Mouse (Mus musculus): ENCODE measurements around the gene Ltf. TPM values are rescaled to one million over a fixed set of nuclear protein-coding genes. Genes with fewer than 3 reads are reported as not detected.

Gene Ltf
- polyA plus RNA-seq, 1 experiment = 0.53 TPM

GRCm38 (mm10) chr9:111058943-111059556 lies 40.0 kb downstream of the Ltf start:
- no peak for TF ChIP-seq CTCF (IDR thresholded peaks at IDR 0.05; ENCODE audit: borderline replicate concordance, extremely low read depth, insufficient read depth, insufficient read length)
- no peak for TF ChIP-seq POLR2A (IDR thresholded peaks at IDR 0.05; ENCODE audit: borderline replicate concordance, extremely low read depth, insufficient read depth, insufficient read length, poor library complexity, severe bottlenecking)
- DNase-seq (ENCODE audit: low read depth) = no peak

GRCm38 (mm10) chr9:111062840-111063239 lies 43.8 kb downstream of the Ltf start:
- no peak for TF ChIP-seq CTCF (IDR thresholded peaks at IDR 0.05; ENCODE audit: borderline replicate concordance, extremely low read depth, insufficient read depth, insufficient read length)
- no peak for TF ChIP-seq POLR2A (IDR thresholded peaks at IDR 0.05; ENCODE audit: borderline replicate concordance, extremely low read depth, insufficient read depth, insufficient read length, poor library complexity, severe bottlenecking)
- no peak for DNase-seq (ENCODE audit: low read depth)

- TF ChIP-seq CTCF (IDR thresholded peaks at IDR 0.05; ENCODE audit: borderline replicate concordance, extremely low read depth, insufficient read depth, insufficient read length) (no peak), POLR2A (IDR thresholded peaks at IDR 0.05; ENCODE audit: borderline replicate concordance, extremely low read depth, insufficient read depth, insufficient read length, poor library complexity, severe bottlenecking) (no peak)
- DNase-seq (ENCODE audit: low read depth) = no peak
Measured at GRCm38 (mm10) chr9:111067052-111067451, 48.0 kb downstream of the Ltf start.

DNA sequence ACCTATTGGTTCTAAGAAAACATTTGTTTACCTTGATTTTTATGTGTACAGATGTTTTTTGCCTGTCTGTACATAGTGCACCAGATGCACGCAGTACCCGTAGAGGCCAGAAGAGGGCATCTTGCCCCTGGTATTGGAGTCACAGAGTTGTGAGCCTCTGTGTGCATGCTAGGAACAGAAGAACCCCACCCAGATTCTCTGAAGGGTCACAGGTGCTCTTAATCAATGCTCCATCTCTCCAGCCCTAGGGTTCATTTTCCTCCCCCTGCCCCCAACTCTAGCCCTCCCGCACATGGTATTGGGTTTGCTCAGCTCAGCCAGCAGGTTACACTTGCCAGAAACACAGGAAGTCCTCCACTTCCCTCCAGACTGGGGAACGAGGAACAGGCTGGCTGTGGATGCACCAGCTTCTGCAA lies 51.5 kb downstream of the Ltf start:
- DNase-seq (ENCODE audit: low read depth) = peak; percentile 17
- TF ChIP-seq CTCF (IDR thresholded peaks at IDR 0.05; ENCODE audit: borderline replicate concordance, extremely low read depth, insufficient read depth, insufficient read length) (peak; percentile 58; the same call in 1 of the 2 replicates), POLR2A (IDR thresholded peaks at IDR 0.05; ENCODE audit: borderline replicate concordance, extremely low read depth, insufficient read depth, insufficient read length, poor library complexity, severe bottlenecking) (no peak)

DNA sequence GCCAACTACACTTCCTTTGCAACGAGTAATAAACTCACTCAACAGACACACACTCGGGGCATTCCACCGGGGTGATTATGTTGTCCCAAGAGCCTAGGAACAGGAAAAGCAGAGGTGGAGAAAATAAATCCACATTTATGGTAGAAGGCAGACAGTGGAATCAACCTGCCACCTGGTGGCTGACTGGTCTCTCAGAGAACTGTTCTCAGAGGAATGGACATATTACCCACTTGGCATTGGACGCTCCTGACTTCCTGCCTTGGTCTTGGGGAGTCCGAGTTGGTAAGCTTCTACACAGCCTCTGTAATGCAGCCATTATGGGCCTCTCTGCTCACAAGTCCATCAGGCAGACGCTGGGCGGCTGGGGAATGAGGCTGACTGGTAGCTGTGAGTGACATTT lies 53.1 kb downstream of the Ltf start:
- TF ChIP-seq CTCF (IDR thresholded peaks at IDR 0.05; ENCODE audit: borderline replicate concordance, extremely low read depth, insufficient read depth, insufficient read length) (peak; percentile 45; the same call in 1 of the 2 replicates), POLR2A (IDR thresholded peaks at IDR 0.05; ENCODE audit: borderline replicate concordance, extremely low read depth, insufficient read depth, insufficient read length, poor library complexity, severe bottlenecking) (no peak)
- peak; percentile 19 for DNase-seq (ENCODE audit: low read depth)

- DNase-seq (ENCODE audit: low read depth) = no peak
- no peak for TF ChIP-seq CTCF (IDR thresholded peaks at IDR 0.05; ENCODE audit: borderline replicate concordance, extremely low read depth, insufficient read depth, insufficient read length)
- TF ChIP-seq POLR2A (IDR thresholded peaks at IDR 0.05; ENCODE audit: borderline replicate concordance, extremely low read depth, insufficient read depth, insufficient read length, poor library complexity, severe bottlenecking) = no peak
Measured at GRCm38 (mm10) chr9:111072971-111073370, 53.9 kb downstream of the Ltf start.

GRCm38 (mm10) chr9:111077745-111078144 lies 58.7 kb downstream of the Ltf start:
- DNase-seq (ENCODE audit: low read depth) = no peak
- TF ChIP-seq CTCF (IDR thresholded peaks at IDR 0.05; ENCODE audit: borderline replicate concordance, extremely low read depth, insufficient read depth, insufficient read length) (peak; percentile 41; the same call in 1 of the 2 replicates), POLR2A (IDR thresholded peaks at IDR 0.05; ENCODE audit: borderline replicate concordance, extremely low read depth, insufficient read depth, insufficient read length, poor library complexity, severe bottlenecking) (no peak)

GRCm38 (mm10) chr9:111080801-111081200 lies 61.7 kb downstream of the Ltf start:
- TF ChIP-seq POLR2A (IDR thresholded peaks at IDR 0.05; ENCODE audit: borderline replicate concordance, extremely low read depth, insufficient read depth, insufficient read length, poor library complexity, severe bottlenecking) = no peak
- no peak for TF ChIP-seq CTCF (IDR thresholded peaks at IDR 0.05; ENCODE audit: borderline replicate concordance, extremely low read depth, insufficient read depth, insufficient read length)
- DNase-seq (ENCODE audit: low read depth) = no peak

DNA sequence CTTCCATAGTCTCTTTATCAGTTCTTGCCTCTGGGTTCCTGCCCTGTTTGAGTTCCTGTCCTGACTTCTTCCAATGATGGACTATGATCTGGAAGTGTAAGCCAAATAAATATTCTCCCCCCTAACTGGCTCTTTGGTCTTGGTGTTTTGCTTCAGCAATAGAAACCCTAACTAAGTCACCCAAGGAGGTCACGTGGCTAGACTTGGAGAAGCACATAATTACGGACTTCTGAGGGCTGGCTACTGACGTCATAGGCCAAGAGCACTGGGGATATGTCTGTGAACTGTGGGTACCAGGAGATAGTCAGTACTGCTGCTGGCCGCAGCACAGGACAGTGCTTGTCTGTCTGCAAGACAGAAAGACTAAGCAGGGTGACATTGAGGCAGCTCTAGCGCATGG lies 62.7 kb downstream of the Ltf start:
- no peak for TF ChIP-seq POLR2A (IDR thresholded peaks at IDR 0.05; ENCODE audit: borderline replicate concordance, extremely low read depth, insufficient read depth, insufficient read length, poor library complexity, severe bottlenecking)
- no peak for TF ChIP-seq CTCF (IDR thresholded peaks at IDR 0.05; ENCODE audit: borderline replicate concordance, extremely low read depth, insufficient read depth, insufficient read length)
- DNase-seq (ENCODE audit: low read depth) = no peak

DNA sequence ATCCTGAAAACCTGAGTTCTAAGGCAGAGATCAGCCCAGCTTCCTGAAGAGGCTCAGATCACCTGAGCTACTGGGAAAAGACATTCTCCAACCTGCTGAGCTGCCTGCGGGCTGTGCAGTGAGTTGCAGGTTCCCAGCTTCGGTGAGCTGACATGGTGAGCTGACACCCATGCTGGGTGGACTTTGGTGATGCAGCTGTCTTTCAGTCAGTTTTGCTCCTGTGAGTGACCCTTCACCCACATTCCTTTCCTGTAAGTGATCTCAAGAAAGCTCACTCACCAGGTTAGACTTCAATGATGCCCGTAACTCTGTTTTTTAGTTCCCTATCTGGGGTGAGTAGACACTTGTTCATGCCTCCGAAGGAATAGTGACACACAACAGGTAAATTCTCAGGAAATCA lies 66.3 kb downstream of the Ltf start:
- DNase-seq (ENCODE audit: low read depth) = no peak
- no peak for TF ChIP-seq POLR2A (IDR thresholded peaks at IDR 0.05; ENCODE audit: borderline replicate concordance, extremely low read depth, insufficient read depth, insufficient read length, poor library complexity, severe bottlenecking)
- no peak for TF ChIP-seq CTCF (IDR thresholded peaks at IDR 0.05; ENCODE audit: borderline replicate concordance, extremely low read depth, insufficient read depth, insufficient read length)

DNA sequence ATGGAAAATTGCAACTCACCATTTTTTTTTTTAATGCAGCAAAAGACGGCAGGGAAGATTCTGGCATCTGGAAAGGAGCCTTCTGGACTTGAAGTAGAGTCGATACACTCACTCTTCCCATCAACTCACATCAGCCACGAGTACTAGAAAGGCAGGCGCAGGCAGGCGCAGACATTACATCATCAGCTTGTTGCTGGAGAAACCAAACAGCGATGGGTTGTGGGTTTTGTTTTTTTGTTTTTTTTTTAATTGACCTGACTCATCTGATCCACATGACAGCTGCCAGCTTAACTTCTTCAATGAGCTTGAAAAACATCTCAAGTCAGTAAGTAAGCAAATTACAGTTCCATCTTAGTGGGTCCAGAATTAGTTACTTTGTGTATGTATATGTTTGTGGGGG lies 67.1 kb downstream of the Ltf start:
- DNase-seq (ENCODE audit: low read depth) = no peak
- TF ChIP-seq CTCF (IDR thresholded peaks at IDR 0.05; ENCODE audit: borderline replicate concordance, extremely low read depth, insufficient read depth, insufficient read length) (no peak), POLR2A (IDR thresholded peaks at IDR 0.05; ENCODE audit: borderline replicate concordance, extremely low read depth, insufficient read depth, insufficient read length, poor library complexity, severe bottlenecking) (no peak)

GRCm38 (mm10) chr9:111086995-111087606 lies 68.0 kb downstream of the Ltf start:
- peak; percentile 6 for DNase-seq (ENCODE audit: low read depth)
- TF ChIP-seq CTCF (IDR thresholded peaks at IDR 0.05; ENCODE audit: borderline replicate concordance, extremely low read depth, insufficient read depth, insufficient read length) (no peak), POLR2A (IDR thresholded peaks at IDR 0.05; ENCODE audit: borderline replicate concordance, extremely low read depth, insufficient read depth, insufficient read length, poor library complexity, severe bottlenecking) (no peak)

Measured in brain, embryonic 14.5 days (tissue).